Mouse (Mus musculus) neural tube, embryonic 13.5 days (tissue): ENCODE measurements around the gene Slc9a9. TPM values are rescaled to one million over a fixed set of nuclear protein-coding genes. Genes with fewer than 3 reads are reported as not detected.

Experiments
- ATAC-seq: fragments of 200-750 bp; cut with Nextera tagmentation; 2 replicates; pipeline ENCODE4 v1.8.0; 2017; ENCODE audit warnings: low read depth, mild to moderate bottlenecking, moderate TSS enrichment, moderate library complexity
- H3K27ac ChIP-seq: fragments of 300-500 bp; sonication (generic); replicated peaks from 2 replicates; pipeline ENCODE4 v1.5.1; 2015; ENCODE audit warnings: moderate library complexity, mild to moderate bottlenecking, inconsistent platforms
- H3K27me3 ChIP-seq: fragments of 300-500 bp; sonication (generic); 2 replicates; pipeline ENCODE4 v1.6.1; 2015; ENCODE audit warnings: mild to moderate bottlenecking, inconsistent platforms
- H3K36me3 ChIP-seq: fragments of 300-500 bp; sonication (generic); 2 replicates; pipeline ENCODE4 v1.6.1; 2015; ENCODE audit warnings: mild to moderate bottlenecking, inconsistent platforms
- H3K4me1 ChIP-seq: fragments of 300-500 bp; sonication (generic); replicated peaks from 2 replicates; pipeline ENCODE4 v1.6.1; 2015; ENCODE audit warnings: inconsistent platforms
- H3K4me2 ChIP-seq: fragments of 300-500 bp; sonication (generic); 2 replicates; pipeline ENCODE4 v1.6.1; 2015; ENCODE audit warnings: inconsistent platforms, mild to moderate bottlenecking, moderate library complexity
- H3K4me3 ChIP-seq: fragments of 300-500 bp; sonication (generic); 2 replicates; pipeline ENCODE4 v1.5.1; 2015; ENCODE audit warnings: mild to moderate bottlenecking, inconsistent platforms
- H3K9ac ChIP-seq: fragments of 300-500 bp; sonication (generic); 2 replicates; pipeline ENCODE4 v1.6.1; 2015; ENCODE audit warnings: moderate library complexity, mild to moderate bottlenecking, inconsistent platforms
- H3K9me3 ChIP-seq: fragments of 300-500 bp; sonication (generic); 2 replicates; pipeline ENCODE4 v1.6.1; 2016; ENCODE audit warnings: inconsistent platforms
- WGBS: fragments of 180-500 bp; shearing (Covaris S2); methylation state at CpG from one replicate; pipeline ENCODE4 v1.1.7; 2015; 5-methylcytosine and 5-hydroxymethylcytosine counted together
- microRNA-seq: library from miRNA; unstranded; fragments of <30 nt; microRNA quantifications from one replicate; pipeline ENCODE4, GENCODE M21; 2016
- polyA plus RNA-seq: library from polyadenylated mRNA; unstranded; fragments of >200 nt; fragmentation: Nextera tagmentation; extraction: Ambion mirVana; gene quantifications from 2 replicates; pipeline ENCODE4 v1.2.1, GENCODE M21; 2015

The Slc9a9 gene
- polyA plus RNA-seq, 1 experiment from 2014 or later = 13.9 TPM

GRCm38 (mm10) chr9:95279590-95280344, 610.1 kb downstream of the Slc9a9 start:
- H3K4me3 ChIP-seq = no peak overlapping the region
- H3K4me2 ChIP-seq = no peak overlapping the region
- no peaks in the 10 kb centered on the region for H3K36me3 ChIP-seq
- H3K4me1 ChIP-seq = no peaks in the 10 kb centered on the region
- H3K9ac ChIP-seq = no peak overlapping the region
- 81% methylated on average over 10 of the region's 10 CpGs for WGBS
- ATAC-seq = no peak
- no peaks in the 10 kb centered on the region for H3K27me3 ChIP-seq
- no peak overlapping the region for H3K27ac ChIP-seq
- H3K9me3 ChIP-seq = no peaks in the 10 kb centered on the region

Small RNA genes lying within 50 kb of the gene (microRNA-seq; reads per million reads assigned to microRNA genes)
- not detected for gene Mir7656

Other genes starting within 250 kb of the Slc9a9 start
- gene 1190002N15Rik, start 131.8 kb upstream of the Slc9a9 start, polyA plus RNA-seq = 11.5 and 13.9 TPM in 2 replicates